Mouse (Mus musculus): ENCODE measurements around the gene Rnf24.

DNA sequence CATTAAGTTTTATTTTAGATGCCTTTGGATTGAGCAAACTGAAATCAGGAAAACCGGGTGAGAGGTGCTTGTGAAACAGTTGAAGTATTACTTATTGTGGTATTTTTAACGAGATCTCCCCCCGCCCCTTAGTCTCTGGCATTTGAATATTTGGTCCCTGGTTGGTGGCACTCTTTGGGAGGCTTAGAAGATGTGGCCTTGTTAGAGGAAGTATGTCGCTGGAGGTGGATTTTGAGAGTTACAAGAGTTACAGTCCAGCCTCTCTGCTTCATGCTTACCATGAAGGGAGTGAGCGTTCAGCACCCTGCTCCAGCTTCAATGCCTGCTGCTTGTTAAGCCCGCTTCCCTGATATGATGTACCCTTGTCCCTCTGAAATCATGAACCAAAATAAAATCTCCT, 12.0 kb upstream of the Rnf24 start:
- TF ChIP-seq CTCF (IDR thresholded peaks at IDR 0.05; ENCODE audit: low read depth, low read length) (no peak), POLR2A (IDR thresholded peaks at IDR 0.05; ENCODE audit: extremely low read depth, insufficient read depth, low read length) (no peak)
